Mouse (Mus musculus): ENCODE measurements around the gene Zscan21. TPM values are rescaled to one million over a fixed set of nuclear protein-coding genes. Genes with fewer than 3 reads are reported as not detected.
"Not testable (repeated sequence)": the region's sequence is repeated elsewhere in the genome, so short reads cannot be mapped to it uniquely, and the experiment has no call there.

Zscan21 gene
- polyA plus RNA-seq, 1 experiment from 2014 or later = 101 TPM

DNA sequence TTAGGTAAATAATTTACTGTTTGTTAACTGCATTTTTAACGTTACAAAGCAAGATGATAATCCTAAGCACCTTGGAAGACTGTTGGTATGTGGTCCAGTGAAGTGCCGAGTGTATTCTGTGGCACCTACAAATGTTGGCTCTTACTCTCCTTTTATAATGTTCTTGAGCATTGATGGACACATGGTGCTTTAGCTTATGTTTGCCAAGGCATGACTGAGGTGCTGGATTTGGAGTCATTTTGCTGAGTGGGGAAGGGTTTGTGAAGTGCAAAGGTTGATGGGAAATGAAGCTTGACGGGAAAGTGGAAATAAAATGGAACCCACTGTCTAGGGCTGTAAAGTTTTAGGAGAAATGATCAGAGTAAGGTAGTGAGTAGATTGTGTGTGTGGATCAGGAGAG, 28.3 kb upstream of the Zscan21 start:
- Histone ChIP-seq H3K27me3 (no peaks in the 10 kb centered on the region), H3K9me3 (no peaks in the 10 kb centered on the region), H3K4me3 (replicated peaks) (no peak overlapping the region), H3K36me3 (replicated peaks) (peaks cover 25% of the 10 kb centered on the region), H3K4me1 (peaks cover 26% of the 10 kb centered on the region), H3K4me2 (no peak overlapping the region), H3K27ac (no peak overlapping the region), H3K9ac (no peak overlapping the region)
- WGBS = 90% methylated on average over 3 of the region's 3 CpGs
- ATAC-seq (ENCODE audit: low FRiP score) = no peak

- no peak overlapping the region for H3K4me3 ChIP-seq (replicated peaks)
- H3K9me3 ChIP-seq = no peaks in the 10 kb centered on the region
- H3K36me3 ChIP-seq (replicated peaks) = peaks cover 32% of the 10 kb centered on the region
- no peak overlapping the region for H3K4me2 ChIP-seq
- H3K4me1 ChIP-seq = peaks cover 26% of the 10 kb centered on the region
- 85% methylated on average over 6 of the region's 6 CpGs for WGBS
- H3K9ac ChIP-seq = no peak overlapping the region
- ATAC-seq (ENCODE audit: low FRiP score) = no peak
- no peak overlapping the region for H3K27ac ChIP-seq
- no peaks in the 10 kb centered on the region for H3K27me3 ChIP-seq
These were observed 27.6 kb upstream of the Zscan21 start for GRCm38 (mm10) chr5:138089108-138089551.

DNA sequence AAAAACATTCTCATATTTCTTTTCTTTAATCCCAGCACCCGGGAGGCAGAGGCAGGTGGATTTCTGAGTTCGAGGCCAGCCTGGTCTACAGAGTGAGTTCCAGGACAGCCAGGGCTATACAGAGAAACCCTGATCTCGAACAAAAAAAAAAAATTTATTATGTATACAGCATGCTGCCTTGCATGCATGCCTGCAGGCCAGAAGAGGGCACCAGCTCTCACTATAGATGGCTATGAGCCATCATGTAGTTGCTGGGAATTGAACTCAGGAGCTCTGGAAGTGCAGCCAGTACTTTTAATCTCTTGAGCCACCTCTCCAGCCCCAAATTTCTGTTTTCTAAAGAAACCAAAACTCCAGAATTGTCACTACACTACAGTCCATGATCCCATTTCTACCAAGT, 26.4 kb upstream of the Zscan21 start:
- Histone ChIP-seq H3K4me1 (peaks cover 26% of the 10 kb centered on the region), H3K9ac (no peak overlapping the region), H3K36me3 (replicated peaks) (peaks cover 43% of the 10 kb centered on the region), H3K27ac (no peak overlapping the region), H3K4me2 (no peak overlapping the region), H3K9me3 (no peaks in the 10 kb centered on the region), H3K4me3 (replicated peaks) (no peak overlapping the region), H3K27me3 (no peaks in the 10 kb centered on the region)
- WGBS = 80% methylated on average over 3 of the region's 3 CpGs
- ATAC-seq (ENCODE audit: low FRiP score) = no peak

DNA sequence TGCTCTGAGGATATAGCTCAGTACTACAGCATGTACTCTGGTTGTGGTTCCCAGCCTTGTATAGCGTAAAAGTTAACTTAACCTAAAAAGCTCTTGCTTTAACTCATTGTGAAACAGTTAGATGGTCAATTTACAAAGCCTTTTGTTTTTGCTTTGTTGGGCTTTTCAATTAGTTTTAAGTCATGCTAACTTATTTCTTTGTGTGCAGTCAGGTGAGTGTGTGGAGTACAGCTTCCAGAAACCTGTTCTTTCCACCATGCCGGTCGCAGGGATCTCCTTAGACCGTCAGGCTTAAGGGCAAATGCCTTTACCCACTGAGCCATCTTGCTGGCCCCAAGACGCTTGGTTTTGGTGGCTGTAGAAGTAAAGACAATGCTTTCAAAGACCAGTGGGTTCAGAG, 26.0 kb upstream of the Zscan21 start:
- no peak for ATAC-seq (ENCODE audit: low FRiP score)
- Histone ChIP-seq H3K9ac (no peak overlapping the region), H3K36me3 (replicated peaks) (peaks cover 47% of the 10 kb centered on the region), H3K4me2 (no peak overlapping the region), H3K27ac (no peak overlapping the region), H3K4me1 (peaks cover 26% of the 10 kb centered on the region), H3K27me3 (no peaks in the 10 kb centered on the region), H3K4me3 (replicated peaks) (no peak overlapping the region), H3K9me3 (no peaks in the 10 kb centered on the region)
- 90% methylated on average over 5 of the region's 5 CpGs for WGBS

DNA sequence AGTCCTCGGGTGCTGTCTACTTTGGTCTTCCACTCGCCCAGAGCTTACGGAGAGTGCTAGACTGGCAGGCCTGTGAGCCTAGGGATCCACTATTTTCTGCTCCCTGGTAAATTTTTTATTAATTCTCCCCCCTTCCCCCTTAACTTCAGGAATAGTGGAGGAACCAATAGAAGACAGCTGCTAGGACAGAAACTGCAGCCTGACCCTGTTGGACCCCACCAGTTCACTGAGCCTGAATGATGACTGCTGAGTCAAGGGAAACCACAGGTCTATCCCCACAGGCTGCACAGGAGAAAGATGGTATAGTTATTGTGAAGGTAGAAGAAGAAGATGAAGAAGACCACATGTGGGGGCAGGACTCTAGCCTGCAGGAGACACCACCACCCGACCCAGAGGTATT, 23.9 kb upstream of the Zscan21 start:
- Histone ChIP-seq H3K4me2 (no peak overlapping the region), H3K27ac (no peak overlapping the region), H3K4me1 (peaks cover 10% of the 10 kb centered on the region), H3K9me3 (no peaks in the 10 kb centered on the region), H3K4me3 (replicated peaks) (no peak overlapping the region), H3K27me3 (no peaks in the 10 kb centered on the region), H3K9ac (no peak overlapping the region), H3K36me3 (replicated peaks) (peaks cover 64% of the 10 kb centered on the region)
- no peak for ATAC-seq (ENCODE audit: low FRiP score)
- whole genome bisulfite sequencing = 93% methylated on average over 4 of the region's 4 CpGs

- no peak overlapping the region for H3K4me2 ChIP-seq
- no peaks in the 10 kb centered on the region for H3K27me3 ChIP-seq
- no peak overlapping the region for H3K27ac ChIP-seq
- peaks cover 67% of the 10 kb centered on the region for H3K36me3 ChIP-seq (replicated peaks)
- 97% methylated on average over 6 of the region's 6 CpGs for WGBS
- H3K4me3 ChIP-seq (replicated peaks) = no peak overlapping the region
- H3K9me3 ChIP-seq = no peaks in the 10 kb centered on the region
- no peak for ATAC-seq (ENCODE audit: low FRiP score)
- H3K9ac ChIP-seq = no peak overlapping the region
- H3K4me1 ChIP-seq = peaks cover 3% of the 10 kb centered on the region; the same call in 1 of the 2 replicates
These were observed 22.2 kb upstream of the Zscan21 start for GRCm38 (mm10) chr5:138094474-138094873.

DNA sequence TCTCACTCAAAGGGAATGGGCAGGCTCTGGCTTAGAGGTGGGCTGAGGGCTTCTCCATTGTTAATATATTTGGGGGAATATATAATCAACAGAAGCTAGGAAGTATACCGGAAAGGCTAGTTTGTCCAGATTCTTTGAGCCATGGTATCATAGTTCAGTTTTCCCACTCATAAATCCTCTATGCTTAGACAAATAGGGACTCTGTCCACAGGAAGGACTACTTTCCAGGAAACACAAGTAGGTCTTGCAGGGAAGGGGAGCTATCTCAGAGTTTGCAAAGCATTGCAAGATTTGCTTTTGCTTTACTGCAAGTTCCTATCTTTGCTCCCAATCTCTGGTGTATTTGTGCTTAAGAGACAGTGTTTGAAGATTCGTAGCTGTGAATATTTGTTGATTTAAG, 11.7 kb upstream of the Zscan21 start:
- H3K36me3 ChIP-seq (replicated peaks) = peaks cover 61% of the 10 kb centered on the region

GRCm38 (mm10) chr5:138107130-138107529, 9.6 kb upstream of the Zscan21 start:
- Histone ChIP-seq H3K9me3 (no peaks in the 10 kb centered on the region), H3K9ac (no peak overlapping the region), H3K36me3 (replicated peaks) (peaks cover 40% of the 10 kb centered on the region), H3K27ac (no peak overlapping the region), H3K4me2 (no peak overlapping the region), H3K4me1 (peaks cover 3% of the 10 kb centered on the region; the same call in 1 of the 2 replicates), H3K4me3 (replicated peaks) (no peak overlapping the region), H3K27me3 (no peaks in the 10 kb centered on the region)
- 77% methylated on average over 3 of the region's 3 CpGs for WGBS
- ATAC-seq (ENCODE audit: low FRiP score) = no peak

More for the DNA sequence above, 11.7 kb upstream of the Zscan21 start:
- H3K27ac ChIP-seq = no peak overlapping the region
- H3K4me3 ChIP-seq (replicated peaks) = no peak overlapping the region
- no peaks in the 10 kb centered on the region for H3K27me3 ChIP-seq
- peaks cover 3% of the 10 kb centered on the region; the same call in 1 of the 2 replicates for H3K4me1 ChIP-seq
- no peak for ATAC-seq (ENCODE audit: low FRiP score)
- no peaks in the 10 kb centered on the region for H3K9me3 ChIP-seq
- 94% methylated on average over 2 of the region's 2 CpGs for WGBS
- no peak overlapping the region for H3K9ac ChIP-seq
- H3K4me2 ChIP-seq = no peak overlapping the region

GRCm38 (mm10) chr5:138109847-138110396, 6.8 kb upstream of the Zscan21 start:
- not testable (repeated sequence) for H3K4me2 ChIP-seq; H3K4me1 ChIP-seq; H3K27ac ChIP-seq; ATAC-seq (ENCODE audit: low FRiP score); H3K4me3 ChIP-seq (replicated peaks); H3K9ac ChIP-seq; H3K27me3 ChIP-seq; H3K9me3 ChIP-seq
- H3K36me3 ChIP-seq (replicated peaks) = peaks cover 13% of the 10 kb centered on the region; the same call in 1 of the 2 replicates
- 59% methylated on average over 4 of the region's 4 CpGs for WGBS

GRCm38 (mm10) chr5:138117199-138118015, 704 bp downstream of the Zscan21 start:
- H3K27ac ChIP-seq = peak overlapping the region; percentile 93
- H3K9ac ChIP-seq = peak overlapping the region; percentile 83
- ATAC-seq (ENCODE audit: low FRiP score) = peak; percentile 42; the same call in 1 of the 2 replicates
- H3K4me2 ChIP-seq = peak overlapping the region; percentile 70
- no peaks in the 10 kb centered on the region for H3K9me3 ChIP-seq
- peaks cover 19% of the 10 kb centered on the region for H3K4me1 ChIP-seq
- H3K36me3 ChIP-seq (replicated peaks) = peaks cover 22% of the 10 kb centered on the region
- WGBS = 11% methylated on average over 16 of the region's 16 CpGs
- H3K27me3 ChIP-seq = no peaks in the 10 kb centered on the region
- peak overlapping the region; percentile 57 for H3K4me3 ChIP-seq (replicated peaks)

DNA sequence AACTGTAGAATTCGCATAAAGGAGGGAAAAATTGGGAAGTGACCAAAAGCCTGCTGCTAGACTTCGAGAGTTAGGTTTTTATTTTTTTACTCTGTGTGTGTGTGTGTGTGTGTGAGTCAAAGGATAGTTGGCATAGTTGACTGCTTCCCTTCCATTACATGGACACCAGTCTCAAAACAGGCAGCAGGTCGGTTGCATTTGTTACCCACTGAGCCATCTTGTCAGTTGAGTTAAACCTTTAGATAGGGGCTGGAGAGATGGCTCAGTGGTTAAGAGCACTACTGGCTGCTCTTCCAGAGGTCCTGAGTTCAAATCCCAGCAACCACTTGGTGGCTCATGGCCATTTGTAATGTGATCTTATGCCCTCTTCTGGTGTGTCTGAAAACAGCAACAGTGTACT, 1.3 kb downstream of the Zscan21 start:
- no peaks in the 10 kb centered on the region for H3K9me3 ChIP-seq
- peaks cover 24% of the 10 kb centered on the region for H3K36me3 ChIP-seq (replicated peaks)
- H3K4me1 ChIP-seq = peaks cover 19% of the 10 kb centered on the region
- H3K4me2 ChIP-seq = peak overlapping the region; percentile 70
- H3K9ac ChIP-seq = peak overlapping the region; percentile 83
- H3K4me3 ChIP-seq (replicated peaks) = peak overlapping the region; percentile 57
- no peaks in the 10 kb centered on the region for H3K27me3 ChIP-seq
- WGBS = 85% methylated on average over 3 of the region's 3 CpGs
- ATAC-seq (ENCODE audit: low FRiP score) = no peak
- 0 out of 2 replicates have a peak overlapping the region, but pooled peaks have one; percentile 93 for H3K27ac ChIP-seq

- H3K4me3 ChIP-seq (replicated peaks) = no peak overlapping the region
- H3K27ac ChIP-seq = no peak overlapping the region
- 91% methylated on average over 5 of the region's 5 CpGs for WGBS
- no peak overlapping the region for H3K4me2 ChIP-seq
- no peaks in the 10 kb centered on the region for H3K9me3 ChIP-seq
- ATAC-seq (ENCODE audit: low FRiP score) = no peak
- H3K36me3 ChIP-seq (replicated peaks) = peaks cover 71% of the 10 kb centered on the region
- H3K27me3 ChIP-seq = no peaks in the 10 kb centered on the region
- H3K4me1 ChIP-seq = no peaks in the 10 kb centered on the region
- no peak overlapping the region for H3K9ac ChIP-seq
These were observed 15.8 kb downstream of the Zscan21 start for GRCm38 (mm10) chr5:138132425-138133064.
